Mouse (Mus musculus): ENCODE measurements around the gene Foxo1.

DNA sequence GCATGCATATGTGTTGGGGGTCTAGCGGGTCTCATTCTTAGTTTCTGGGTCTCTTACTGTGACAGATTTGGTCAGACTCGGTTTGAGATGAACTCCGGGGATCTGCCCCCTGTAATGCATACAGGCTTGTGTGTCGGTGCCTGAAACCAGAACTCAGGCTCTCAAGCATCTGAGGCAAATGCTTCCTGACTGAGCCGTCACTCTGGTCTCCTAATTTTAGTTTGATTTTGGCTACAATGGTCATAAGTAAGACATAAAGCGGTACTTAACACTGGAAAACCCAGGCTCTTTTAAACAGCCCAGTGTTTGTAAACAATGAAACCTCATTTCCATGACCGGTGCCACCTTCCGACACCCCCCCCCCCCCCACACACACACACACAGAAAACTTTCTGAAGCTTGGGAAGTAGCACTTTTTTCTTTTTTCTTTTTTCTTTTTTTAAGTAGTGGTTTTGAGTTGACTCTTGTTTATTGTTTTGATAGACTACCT is 4.3 kb downstream of the Foxo1 start:
- no peak for TF ChIP-seq CTCF (IDR thresholded peaks at IDR 0.05; ENCODE audit: low read depth)
- TF ChIP-seq EP300 (IDR thresholded peaks at IDR 0.05; ENCODE audit: low read depth) = no peak

Data from liver, postnatal 0 days (tissue).